Mouse (Mus musculus) lung, postnatal 0 days (tissue): ENCODE measurements around the gene Thoc6.

ENCODE experiments used
- CTCF ChIP-seq: IDR thresholded peaks from 2 replicates; pipeline ENCODE4 v1.5.1; 2016; ENCODE audit warnings: antibody characterized with exemption, mild to moderate bottlenecking
- EP300 ChIP-seq: IDR thresholded peaks from 2 replicates; pipeline ENCODE4 v1.6.1; 2016; ENCODE audit warnings: antibody characterized with exemption, mild to moderate bottlenecking, control low read depth

- TF ChIP-seq CTCF, result no peak
- TF ChIP-seq EP300, result no peak
These were observed 28.8 kb downstream of the Thoc6 start, which contains the start of gene Mmp25 for GRCm38 (mm10) chr17:23644613-23645495.
